Mouse (Mus musculus) heart, postnatal 10 days (tissue): Measurements from ENCODE around the gene Mns1. TPM values are rescaled to one million over a fixed set of nuclear protein-coding genes. Genes with fewer than 3 reads are reported as not detected.
"Not testable (repeated sequence)": the region's sequence is repeated elsewhere in the genome, so short reads cannot be mapped to it uniquely, and the experiment has no call there.

Experiments used
- DNase-seq, 2 experiments: peaks; one replicate each; pipeline ENCODE4 v3.0.0; 2021
- intact Hi-C: fragments of 180-260 bp; cut with DNase I; formaldehyde crosslinking; loops from one replicate; pipeline ENCODE4 v1.15.1; 2025
- total RNA-seq, 2 experiments: library from RNA; stranded (reverse); gene quantifications; 2 replicates each; pipeline ENCODE4 v1.2.3; 2021

Mns1 gene
- total RNA-seq: under 1 TPM; 0.72 to 0.87 TPM

GRCm38 (mm10) chr9:72437822-72438701 lies at the start of gene Mns1:
Gene Mns1 (plus strand): TSS chr9:72438011.
- intact Hi-C loops: no loop called here
- DNase-seq: peak; percentile 97

- intact Hi-C loops: no loop called here
- DNase-seq: no peak
Measured at GRCm38 (mm10) chr9:72388934-72389333, 48.9 kb upstream of the Mns1 start.

- intact Hi-C loops: no loop called here
- DNase-seq: no peak
Measured at GRCm38 (mm10) chr9:72389431-72390002, 48.3 kb upstream of the Mns1 start.

- DNase-seq: peak in 1 of 2 experiments; percentile 15
- intact Hi-C loops: no loop called here
Measured at GRCm38 (mm10) chr9:72390321-72391077, 47.3 kb upstream of the Mns1 start.

- intact Hi-C loops: no loop called here
- DNase-seq: no peak
Measured at GRCm38 (mm10) chr9:72392686-72393085, 45.1 kb upstream of the Mns1 start.

- no peak for DNase-seq
- intact Hi-C loops: no loop called here
Measured at GRCm38 (mm10) chr9:72393238-72393637, 44.6 kb upstream of the Mns1 start.

GRCm38 (mm10) chr9:72393869-72394341 lies 43.9 kb upstream of the Mns1 start:
- DNase-seq: no peak
- intact Hi-C loops: no loop called here

GRCm38 (mm10) chr9:72400121-72400520 lies 37.7 kb upstream of the Mns1 start:
- intact Hi-C loops: no loop called here
- no peak for DNase-seq

GRCm38 (mm10) chr9:72401769-72402168 lies 36.0 kb upstream of the Mns1 start:
- intact Hi-C loops, DNase-seq: not testable (repeated sequence)

GRCm38 (mm10) chr9:72403421-72403820 lies 34.4 kb upstream of the Mns1 start:
- intact Hi-C loops: no loop called here
- no peak for DNase-seq

GRCm38 (mm10) chr9:72404446-72404845 lies 33.4 kb upstream of the Mns1 start:
- DNase-seq: no peak
- intact Hi-C loops: no loop called here

- no peak for DNase-seq
- intact Hi-C loops: no loop called here
Measured at GRCm38 (mm10) chr9:72404934-72405333, 32.9 kb upstream of the Mns1 start.

- intact Hi-C loops: no loop called here
- no peak for DNase-seq
Measured at GRCm38 (mm10) chr9:72405882-72406638, 31.8 kb upstream of the Mns1 start.

- DNase-seq: peak; percentile 81 to 89
- intact Hi-C loops: loop anchor here (1.0 to 2.0 kb wide), 2 partner anchors 147 to 576 kb away; no protein-coding TSS in a partner anchor
Measured at GRCm38 (mm10) chr9:72408131-72408586, 29.7 kb upstream of the Mns1 start.

- intact Hi-C loops: loop anchor here (2.0 kb wide), 1 partner anchor 149 kb away; no protein-coding TSS in a partner anchor
- no peak for DNase-seq
Measured at GRCm38 (mm10) chr9:72409381-72410225, 28.2 kb upstream of the Mns1 start.

- intact Hi-C loops: no loop called here
- DNase-seq: no peak
Measured at GRCm38 (mm10) chr9:72411746-72412145, 26.1 kb upstream of the Mns1 start.

GRCm38 (mm10) chr9:72418443-72418842 lies 19.4 kb upstream of the Mns1 start:
- intact Hi-C loops: no loop called here
- no peak for DNase-seq

GRCm38 (mm10) chr9:72420490-72420889 lies 17.3 kb upstream of the Mns1 start:
- DNase-seq: no peak
- intact Hi-C loops: no loop called here

- intact Hi-C loops: no loop called here
- peak in 1 of 2 experiments; percentile 27 for DNase-seq
Measured at GRCm38 (mm10) chr9:72422284-72422683, 15.5 kb upstream of the Mns1 start.
